Mouse (Mus musculus) lung, adult 2 months (tissue): Measurements from ENCODE around the gene Cfap73.

ENCODE experiments used
- CTCF ChIP-seq: fragments of 200-500 bp; IDR thresholded peaks from 2 replicates; pipeline ENCODE4 v1.5.1; 2011; ENCODE audit warnings: mild to moderate bottlenecking, low read length, control low read depth; ENCODE audit not compliant: insufficient read depth
- POLR2A ChIP-seq: fragments of 200-500 bp; IDR thresholded peaks from 2 replicates; pipeline ENCODE4 v1.6.1; 2011; ENCODE audit warnings: low read depth, mild to moderate bottlenecking, control low read depth, low read length, borderline replicate concordance; ENCODE audit errors: extremely low read depth

DNA sequence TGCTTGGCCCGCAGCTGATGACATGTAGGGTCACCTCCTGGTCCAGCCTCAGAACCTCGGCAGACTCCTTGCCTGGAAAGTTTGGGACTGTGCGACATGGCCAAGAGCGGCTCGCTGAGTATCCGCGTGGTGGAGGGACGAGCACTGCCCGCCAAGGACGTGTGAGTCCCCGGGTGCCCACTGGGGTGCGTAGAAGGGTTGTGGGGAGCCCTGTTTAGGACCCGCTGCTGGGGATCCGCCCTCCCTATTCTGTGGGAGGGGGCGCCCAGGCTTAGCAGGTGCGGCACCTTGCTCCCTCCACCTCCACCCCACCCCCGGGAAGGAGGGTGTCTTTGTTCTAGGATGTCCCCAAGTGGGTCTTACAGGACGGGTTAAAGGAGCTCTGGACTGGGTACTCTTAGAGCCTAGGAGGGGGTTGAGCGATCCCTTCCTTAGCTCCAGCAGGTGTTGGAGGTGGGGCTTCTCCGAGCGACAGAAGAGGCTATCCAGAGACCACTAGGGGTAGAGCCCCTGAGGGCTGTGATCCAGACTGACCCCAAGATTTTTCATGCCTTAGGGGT, 15.4 kb upstream of the Cfap73 start:
- TF ChIP-seq POLR2A (no peak), CTCF (no peak)
